Mouse (Mus musculus) kidney, embryonic 16.5 days (tissue): Measurements from ENCODE around the gene Rap1a. TPM values are rescaled to one million over a fixed set of nuclear protein-coding genes. Genes with fewer than 3 reads are reported as not detected.

Experiments used
- ATAC-seq: fragments of 200-750 bp; cut with Nextera tagmentation; 2 replicates; pipeline ENCODE4 v1.8.0; 2017; ENCODE audit warnings: moderate TSS enrichment; ENCODE audit not compliant: low FRiP score, low TSS enrichment
- H3K27ac ChIP-seq: fragments of 300-500 bp; sonication (generic); 2 replicates; pipeline ENCODE4 v1.5.1; 2014; ENCODE audit warnings: low read length
- H3K27me3 ChIP-seq: fragments of 300-500 bp; sonication (generic); 2 replicates; pipeline ENCODE4 v1.6.1; 2014; ENCODE audit warnings: low read length, control low read depth, mixed read lengths; ENCODE audit not compliant: insufficient read depth
- H3K36me3 ChIP-seq: fragments of 300-500 bp; sonication (generic); 2 replicates; pipeline ENCODE4 v1.6.1; 2014; ENCODE audit warnings: low read length, control low read depth, mixed read lengths; ENCODE audit not compliant: insufficient read depth
- H3K4me1 ChIP-seq: fragments of 300-500 bp; sonication (generic); 2 replicates; pipeline ENCODE4 v1.6.1; 2014; ENCODE audit warnings: low read length, control low read depth, mixed read lengths; ENCODE audit not compliant: insufficient read depth
- H3K4me2 ChIP-seq: fragments of 300-500 bp; sonication (generic); replicated peaks from 2 replicates; pipeline ENCODE4 v1.6.1; 2014; ENCODE audit warnings: low read depth, low read length
- H3K4me3 ChIP-seq: fragments of 300-500 bp; sonication (generic); 2 replicates; pipeline ENCODE4 v1.5.1; 2014; ENCODE audit warnings: mild to moderate bottlenecking, low read length
- H3K9ac ChIP-seq: fragments of 300-500 bp; sonication (generic); replicated peaks from 2 replicates; pipeline ENCODE4 v1.6.1; 2014; ENCODE audit warnings: low read length
- H3K9me3 ChIP-seq: fragments of 300-500 bp; sonication (generic); 2 replicates; pipeline ENCODE4 v1.6.1; 2016; ENCODE audit warnings: low read length, control low read depth
- WGBS: fragments of 180-500 bp; shearing (Covaris S2); extraction: QIAGEN DNeasy Blood & Tissue Kit; methylation state at CpG from one replicate; pipeline ENCODE4 v1.1.7; 2014; 5-methylcytosine and 5-hydroxymethylcytosine counted together
- polyA plus RNA-seq: library from polyadenylated mRNA; unstranded; fragments of >200 nt; fragmentation: Nextera tagmentation; extraction: Ambion mirVana; gene quantifications from 2 replicates; pipeline ENCODE4 v1.2.1, GENCODE M21; 2015

The Rap1a gene
- polyA plus RNA-seq, 1 experiment from 2014 or later = 104 TPM

GRCm38 (mm10) chr3:105755123-105755522 lies 46.0 kb downstream of the Rap1a start:
- Histone ChIP-seq H3K4me2 (no peak overlapping the region), H3K9me3 (no peaks in the 10 kb centered on the region), H3K4me1 (peaks cover 4% of the 10 kb centered on the region; the same call in 1 of the 2 replicates), H3K4me3 (no peak overlapping the region), H3K27me3 (no peaks in the 10 kb centered on the region), H3K27ac (no peak overlapping the region), H3K9ac (no peak overlapping the region), H3K36me3 (no peaks in the 10 kb centered on the region)
- ATAC-seq = no peak
- 91% methylated on average over 9 of the region's 9 CpGs for WGBS

DNA sequence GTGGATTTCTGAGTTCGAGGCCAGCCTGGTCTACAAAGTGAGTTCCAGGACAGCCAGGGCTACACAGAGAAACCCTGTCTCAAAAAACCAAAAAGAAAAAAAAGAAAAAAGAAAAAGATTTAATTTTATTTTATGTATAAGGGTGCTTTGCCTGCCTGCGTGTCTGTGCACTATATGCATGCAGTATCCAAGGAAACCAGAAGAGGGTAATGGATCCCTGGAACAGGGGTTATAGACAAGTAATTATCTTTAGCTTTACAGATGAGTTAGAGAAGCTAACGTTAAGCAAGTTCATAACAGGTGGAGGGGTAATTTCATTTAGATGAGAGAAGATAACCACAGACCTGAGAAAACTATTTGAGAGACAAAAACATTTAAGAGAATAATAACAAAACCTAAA lies 47.0 kb downstream of the Rap1a start:
- no peaks in the 10 kb centered on the region for H3K9me3 ChIP-seq
- no peak overlapping the region for H3K9ac ChIP-seq
- WGBS = 83% methylated on average over 2 of the region's 3 CpGs
- no peak overlapping the region for H3K4me2 ChIP-seq
- H3K4me1 ChIP-seq = peaks cover 4% of the 10 kb centered on the region; the same call in 1 of the 2 replicates
- no peak overlapping the region for H3K27ac ChIP-seq
- no peaks in the 10 kb centered on the region for H3K36me3 ChIP-seq
- no peaks in the 10 kb centered on the region for H3K27me3 ChIP-seq
- H3K4me3 ChIP-seq = no peak overlapping the region
- ATAC-seq = no peak

DNA sequence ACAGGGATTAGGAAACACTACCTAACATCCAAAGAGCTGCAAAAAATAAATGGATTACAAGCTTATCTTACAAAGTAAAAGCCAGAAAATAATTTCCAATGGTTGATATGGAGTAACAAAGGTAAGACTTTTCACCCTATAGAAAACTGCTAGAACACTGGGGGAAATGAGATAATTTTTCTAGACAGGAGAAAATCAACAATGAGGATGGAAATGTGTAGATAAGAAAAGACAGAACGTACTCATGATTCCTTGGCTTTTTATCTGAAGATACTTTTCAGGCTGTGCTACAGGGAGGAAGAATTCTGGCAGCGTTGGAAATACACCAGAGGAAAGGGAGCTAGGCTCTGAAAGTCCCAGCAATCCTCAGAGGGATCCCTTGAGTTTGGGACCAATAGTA lies 50.3 kb downstream of the Rap1a start:
- WGBS = 90% methylated on average over 2 of the region's 2 CpGs
- H3K4me3 ChIP-seq = no peak overlapping the region
- no peaks in the 10 kb centered on the region for H3K9me3 ChIP-seq
- no peaks in the 10 kb centered on the region for H3K27me3 ChIP-seq
- no peaks in the 10 kb centered on the region for H3K4me1 ChIP-seq
- no peak overlapping the region for H3K4me2 ChIP-seq
- no peak for ATAC-seq
- no peaks in the 10 kb centered on the region for H3K36me3 ChIP-seq
- no peak overlapping the region for H3K9ac ChIP-seq
- H3K27ac ChIP-seq = no peak overlapping the region

DNA sequence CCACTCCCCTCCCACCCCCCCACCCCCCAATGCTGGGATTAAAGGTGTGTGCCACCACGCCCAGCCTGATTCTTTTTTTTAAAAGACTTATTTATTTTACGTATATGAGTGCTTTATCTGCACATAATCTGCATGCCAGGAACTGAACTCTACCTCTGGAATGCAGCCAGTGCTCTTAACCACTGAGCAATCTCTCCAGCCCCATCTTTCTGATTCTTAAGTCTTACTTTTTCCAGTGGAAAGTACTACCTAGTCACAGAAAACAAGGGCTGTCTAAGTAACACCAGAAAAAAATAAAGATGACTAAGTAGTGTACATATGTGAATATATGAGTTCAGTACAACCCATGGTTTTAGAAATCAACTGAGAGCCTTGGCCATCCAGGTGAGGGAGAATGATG lies 54.6 kb downstream of the Rap1a start:
- no peak overlapping the region for H3K9ac ChIP-seq
- no peak for ATAC-seq
- no peaks in the 10 kb centered on the region for H3K4me1 ChIP-seq
- 81% methylated on average over 2 of the region's 2 CpGs for WGBS
- H3K27me3 ChIP-seq = no peaks in the 10 kb centered on the region
- H3K9me3 ChIP-seq = no peaks in the 10 kb centered on the region
- no peak overlapping the region for H3K4me2 ChIP-seq
- no peak overlapping the region for H3K4me3 ChIP-seq
- H3K36me3 ChIP-seq = no peaks in the 10 kb centered on the region
- H3K27ac ChIP-seq = no peak overlapping the region

DNA sequence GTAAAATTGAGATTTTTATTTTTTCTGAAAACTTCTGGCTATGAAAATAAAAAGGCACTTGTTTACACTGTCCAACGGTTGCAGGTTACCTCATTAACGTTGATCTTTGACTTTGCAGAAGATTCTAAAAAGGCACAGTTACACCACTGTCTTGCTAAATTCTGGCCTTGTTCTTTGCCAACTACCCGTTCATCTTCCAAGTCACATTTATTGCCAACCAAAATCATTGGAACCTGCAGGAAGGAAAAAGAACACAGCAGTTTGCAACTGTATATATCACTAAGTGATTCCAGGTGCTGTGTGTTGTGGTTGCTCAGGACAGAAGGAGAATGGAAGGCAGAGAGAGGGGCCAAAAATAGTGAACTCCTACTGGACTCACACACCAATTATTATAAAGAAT lies 63.5 kb downstream of the Rap1a start:
- Histone ChIP-seq H3K27ac (no peak overlapping the region), H3K4me1 (no peaks in the 10 kb centered on the region)
- 81% methylated on average over 3 of the region's 3 CpGs for WGBS

DNA sequence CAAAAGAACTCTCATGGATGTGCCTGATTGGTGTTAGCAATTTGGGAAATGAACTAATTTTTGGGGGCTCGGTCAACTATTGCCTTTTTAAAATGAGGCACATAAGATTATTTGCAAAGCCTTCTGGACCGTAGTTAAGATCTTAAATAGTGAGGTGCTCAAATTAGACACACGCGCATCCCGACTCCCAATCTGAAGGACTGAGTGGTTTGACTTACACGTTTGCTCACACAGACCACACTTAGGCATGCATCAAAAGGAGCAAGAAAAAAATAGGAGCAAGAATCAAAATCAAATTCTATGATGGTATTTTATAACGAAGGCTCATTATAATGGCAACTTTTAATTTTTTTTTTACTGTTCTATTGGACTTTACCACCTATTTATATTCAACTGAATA lies 64.1 kb downstream of the Rap1a start:
- Histone ChIP-seq H3K4me1 (no peaks in the 10 kb centered on the region), H3K36me3 (no peaks in the 10 kb centered on the region; the same call in 1 of the 2 replicates), H3K4me2 (no peak overlapping the region), H3K4me3 (no peak overlapping the region), H3K27ac (no peak overlapping the region), H3K9me3 (no peaks in the 10 kb centered on the region), H3K27me3 (no peaks in the 10 kb centered on the region), H3K9ac (no peak overlapping the region)
- 90% methylated on average over 7 of the region's 7 CpGs for WGBS
- no peak for ATAC-seq

More for the DNA sequence above, 63.5 kb downstream of the Rap1a start:
- Histone ChIP-seq H3K4me2 (no peak overlapping the region), H3K4me3 (no peak overlapping the region), H3K27me3 (no peaks in the 10 kb centered on the region), H3K36me3 (no peaks in the 10 kb centered on the region; the same call in 1 of the 2 replicates), H3K9me3 (no peaks in the 10 kb centered on the region), H3K9ac (no peak overlapping the region)
- no peak for ATAC-seq

GRCm38 (mm10) chr3:105736148-105736547 lies 65.0 kb downstream of the Rap1a start:
- ATAC-seq = no peak

DNA sequence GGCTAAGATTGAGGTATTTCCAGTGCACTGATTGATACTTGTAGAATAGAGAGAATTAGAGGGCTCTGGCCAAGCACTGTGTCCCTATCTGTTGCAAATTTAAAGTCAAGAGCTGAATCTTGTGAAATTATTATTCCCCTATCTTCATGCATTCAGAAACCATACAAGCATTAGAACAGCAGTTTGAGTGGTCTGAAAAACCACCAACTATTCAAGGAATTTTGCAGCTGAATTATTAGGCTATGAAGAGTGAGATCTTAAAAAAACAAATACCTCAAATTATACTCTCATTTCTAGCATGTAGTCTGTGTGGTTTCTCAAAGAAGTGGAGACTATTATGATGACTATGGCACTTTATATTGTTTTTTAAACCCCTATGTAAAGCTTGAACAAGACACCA lies 65.9 kb downstream of the Rap1a start:
- ATAC-seq = no peak
- Histone ChIP-seq H3K4me2 (no peak overlapping the region), H3K9me3 (no peaks in the 10 kb centered on the region)

More at GRCm38 (mm10) chr3:105736148-105736547, 65.0 kb downstream of the Rap1a start:
- no peak overlapping the region for H3K4me3 ChIP-seq
- no peak overlapping the region for H3K9ac ChIP-seq
- no peaks in the 10 kb centered on the region for H3K4me1 ChIP-seq
- WGBS = 87% methylated on average over 1 of the region's 1 CpGs
- H3K27me3 ChIP-seq = no peaks in the 10 kb centered on the region
- H3K27ac ChIP-seq = no peak overlapping the region
- H3K9me3 ChIP-seq = no peaks in the 10 kb centered on the region
- H3K4me2 ChIP-seq = no peak overlapping the region
- H3K36me3 ChIP-seq = peaks cover 1% of the 10 kb centered on the region; the same call in 1 of the 2 replicates

GRCm38 (mm10) chr3:105733538-105733937 lies 67.6 kb downstream of the Rap1a start:
- H3K4me1 ChIP-seq = no peaks in the 10 kb centered on the region
- H3K27me3 ChIP-seq = no peaks in the 10 kb centered on the region
- H3K36me3 ChIP-seq = peaks cover 10% of the 10 kb centered on the region; the same call in 1 of the 2 replicates
- no peak overlapping the region for H3K27ac ChIP-seq
- ATAC-seq = no peak
- H3K9ac ChIP-seq = no peak overlapping the region
- H3K4me2 ChIP-seq = no peak overlapping the region
- no peaks in the 10 kb centered on the region for H3K9me3 ChIP-seq
- no peak overlapping the region for H3K4me3 ChIP-seq
- 87% methylated on average over 4 of the region's 4 CpGs for WGBS

More for the DNA sequence above, 65.9 kb downstream of the Rap1a start:
- Histone ChIP-seq H3K27me3 (no peaks in the 10 kb centered on the region), H3K9ac (no peak overlapping the region), H3K27ac (no peak overlapping the region), H3K36me3 (peaks cover 7% of the 10 kb centered on the region; the same call in 1 of the 2 replicates), H3K4me3 (no peak overlapping the region), H3K4me1 (no peaks in the 10 kb centered on the region)

- H3K36me3 ChIP-seq = peaks cover 10% of the 10 kb centered on the region; the same call in 1 of the 2 replicates
- no peaks in the 10 kb centered on the region for H3K9me3 ChIP-seq
- H3K4me1 ChIP-seq = no peaks in the 10 kb centered on the region
- no peak overlapping the region for H3K9ac ChIP-seq
- no peaks in the 10 kb centered on the region for H3K27me3 ChIP-seq
- 93% methylated on average over 4 of the region's 4 CpGs for WGBS
- H3K4me3 ChIP-seq = no peak overlapping the region
- H3K27ac ChIP-seq = no peak overlapping the region
- ATAC-seq = no peak
- no peak overlapping the region for H3K4me2 ChIP-seq
Observed at GRCm38 (mm10) chr3:105732360-105732759, 68.8 kb downstream of the Rap1a start.
